In genomic region chr10:128271883-128272282, GRCm38 (mm10) we compare ENCODE assay signal across 15 mouse cellular contexts. TPM values are rescaled to one million over a fixed set of nuclear protein-coding genes. Genes with fewer than 3 reads are reported as not detected.
DNase-seq lines count a peak whose midpoint lies in the region; ATAC-seq and TF ChIP-seq lines count a peak whose summit lies in the region.
"Had no signal": no experiment of that assay in that cellular context is flagged by ENCODE, and none has a peak within 500 bp of the region (broad histone marks: within the 10 kb centered on the region; RNA-seq: fewer than 3 reads in every experiment).

No protein-coding gene starts in this region.

- no peak overlapping the region for H3K4me3 ChIP-seq in heart, embryonic 13.5 days
- H3K4me3 ChIP-seq in liver, embryonic 14.5 days (ENCODE audit: insufficient read depth in 1 of 2, low read depth in 2 of 2, low read length in 2 of 2): no peak overlapping the region
- H3K4me3 ChIP-seq in liver, embryonic 12.5 days: no peak overlapping the region
- no peak overlapping the region for H3K4me3 ChIP-seq in CH12.LX (replicated peaks in 1 of 3; ENCODE audit: low read depth in 2 of 3, low read length in 2 of 3, poor library complexity in 1 of 3)
- H3K4me3 ChIP-seq in liver, embryonic 15.5 days (replicated peaks): peak overlapping the region; percentile 79; the same call in 1 of the 2 replicates
- H3K4me3 ChIP-seq in embryonic facial prominence, embryonic 10.5 days: no peak overlapping the region
- H3K4me3 ChIP-seq: forebrain, embryonic 10.5 days; lung, embryonic 15.5 days had no signal

- H3K9me3 ChIP-seq in heart, embryonic 13.5 days: no peaks in the 10 kb centered on the region
- H3K9me3 ChIP-seq in liver, embryonic 14.5 days (ENCODE audit: control insufficient read depth, low read length): no peaks in the 10 kb centered on the region
- H3K9me3 ChIP-seq in liver, embryonic 12.5 days (replicated peaks): no peaks in the 10 kb centered on the region
- H3K9me3 ChIP-seq in CH12.LX (replicated peaks; ENCODE audit: low read length): no peaks in the 10 kb centered on the region
- no peaks in the 10 kb centered on the region for H3K9me3 ChIP-seq in liver, embryonic 15.5 days (replicated peaks)
- no peaks in the 10 kb centered on the region for H3K9me3 ChIP-seq in embryonic facial prominence, embryonic 10.5 days
- H3K9me3 ChIP-seq: forebrain, embryonic 10.5 days; lung, embryonic 15.5 days had no signal

- H3K36me3 ChIP-seq in heart, embryonic 13.5 days: peaks cover 8% of the 10 kb centered on the region
- H3K36me3 ChIP-seq in liver, embryonic 14.5 days (replicated peaks; ENCODE audit: control insufficient read depth, insufficient read depth, low read depth): no peaks in the 10 kb centered on the region
- H3K36me3 ChIP-seq in liver, embryonic 12.5 days: peaks cover 13% of the 10 kb centered on the region
- peaks cover 4 to 24% of the 10 kb centered on the region in 2 experiments for H3K36me3 ChIP-seq in CH12.LX (replicated peaks in 1 of 2; ENCODE audit: control insufficient read depth in 1 of 2, insufficient read depth in 1 of 2, low read length in 1 of 2)
- H3K36me3 ChIP-seq in liver, embryonic 15.5 days (replicated peaks): 0 out of 2 replicates have a peak, but pooled peaks cover 9% of the 10 kb centered on the region
- H3K36me3 ChIP-seq in embryonic facial prominence, embryonic 10.5 days (replicated peaks): peaks cover 6% of the 10 kb centered on the region; the same call in 1 of the 2 replicates
- H3K36me3 ChIP-seq: lung, embryonic 15.5 days had no signal

- H3K4me2 ChIP-seq in heart, embryonic 13.5 days: 0 out of 2 replicates have a peak overlapping the region, but pooled peaks have one; percentile 76
- H3K4me2 ChIP-seq in liver, embryonic 14.5 days (ENCODE audit: low read depth): peak overlapping the region; percentile 80
- H3K4me2 ChIP-seq in liver, embryonic 12.5 days: no peak overlapping the region
- H3K4me2 ChIP-seq in CH12.LX (ENCODE audit: insufficient read depth, low read depth, poor library complexity, severe bottlenecking): no peak overlapping the region
- H3K4me2 ChIP-seq in liver, embryonic 15.5 days: peak overlapping the region; percentile 83
- H3K4me2 ChIP-seq: lung, embryonic 15.5 days had no signal

- H3K4me1 ChIP-seq in heart, embryonic 13.5 days: peaks cover 13% of the 10 kb centered on the region
- peaks cover 0 to 5% of the 10 kb centered on the region in 2 experiments; a peak in 2 of 4 replicates for H3K4me1 ChIP-seq in liver, embryonic 14.5 days (replicated peaks; ENCODE audit: control insufficient read depth in 2 of 2, insufficient read depth in 2 of 2, low read length in 1 of 2)
- peaks cover 31% of the 10 kb centered on the region for H3K4me1 ChIP-seq in liver, embryonic 12.5 days
- peaks cover 5 to 21% of the 10 kb centered on the region in 2 experiments; a peak in 2 of 4 replicates for H3K4me1 ChIP-seq in CH12.LX (ENCODE audit: control insufficient read depth in 1 of 2, insufficient read depth in 2 of 2)
- peaks cover 28% of the 10 kb centered on the region for H3K4me1 ChIP-seq in liver, embryonic 15.5 days (replicated peaks)
- peaks cover 15% of the 10 kb centered on the region for H3K4me1 ChIP-seq in embryonic facial prominence, embryonic 10.5 days

- H3K27me3 ChIP-seq in heart, embryonic 13.5 days (replicated peaks): no peaks in the 10 kb centered on the region
- H3K27me3 ChIP-seq in liver, embryonic 14.5 days (ENCODE audit: control insufficient read depth, insufficient read depth, low read length): no peaks in the 10 kb centered on the region
- no peaks in the 10 kb centered on the region for H3K27me3 ChIP-seq in liver, embryonic 12.5 days (replicated peaks)
- H3K27me3 ChIP-seq in CH12.LX (replicated peaks): no peaks in the 10 kb centered on the region
- H3K27me3 ChIP-seq in liver, embryonic 15.5 days: no peaks in the 10 kb centered on the region
- peaks cover 8% of the 10 kb centered on the region; the same call in 1 of the 2 replicates for H3K27me3 ChIP-seq in embryonic facial prominence, embryonic 10.5 days (replicated peaks; ENCODE audit: low read depth, poor library complexity, severe bottlenecking)
- H3K27me3 ChIP-seq: lung, embryonic 15.5 days had no signal

- dilution Hi-C loops in CH12.LX (cut with MboI; ENCODE audit: extremely low pct_ligation_motif_present, extremely low pct_unique_long_range_greater_than_20kb, low sequenced_read_pairs): no loop called here

- TF ChIP-seq RAD21 in CH12.LX (IDR thresholded peaks at IDR 0.05; ENCODE audit: low read depth, low read length): peak; percentile 22

- peak; percentile 33; the same call in 1 of the 2 replicates for TF ChIP-seq CTCF in liver, embryonic 14.5 days (IDR thresholded peaks at IDR 0.05; ENCODE audit: low read depth)
- peak in 1 of 2 experiments; percentile 48; a peak in 2 of 4 replicates for TF ChIP-seq CTCF in CH12.LX (conservative IDR thresholded peaks at IDR 0.05 in 1 of 2, IDR thresholded peaks at IDR 0.05 in 1 of 2; ENCODE audit: low read depth in 2 of 2, low read length in 2 of 2)

- no peak for TF ChIP-seq POLR2A in CH12.LX (IDR thresholded peaks at IDR 0.05; ENCODE audit: low read depth, low read length)

- no peak overlapping the region for H3K27ac ChIP-seq in heart, embryonic 13.5 days (replicated peaks)
- H3K27ac ChIP-seq in liver, embryonic 14.5 days: no peak overlapping the region
- no peak overlapping the region for H3K27ac ChIP-seq in liver, embryonic 12.5 days
- H3K27ac ChIP-seq in CH12.LX (ENCODE audit: insufficient read depth, low read depth): no peak overlapping the region
- H3K27ac ChIP-seq in liver, embryonic 15.5 days (replicated peaks): no peak overlapping the region
- H3K27ac ChIP-seq in embryonic facial prominence, embryonic 10.5 days (replicated peaks): no peak overlapping the region
- H3K27ac ChIP-seq: forebrain, embryonic 10.5 days; lung, embryonic 15.5 days had no signal

- in situ Hi-C loops in CH12.LX (cut with MboI; ENCODE audit: low pct_ligation_motif_present, low pct_unique_long_range_greater_than_20kb, low sequenced_read_pairs): no loop called here

- H3K79me2 ChIP-seq in CH12.LX (replicated peaks; ENCODE audit: control insufficient read depth, extremely low read depth, insufficient read depth, poor library complexity, severe bottlenecking): peaks cover 3% of the 10 kb centered on the region

- H3K9ac ChIP-seq in heart, embryonic 13.5 days: no peak overlapping the region
- no peak overlapping the region for H3K9ac ChIP-seq in liver, embryonic 14.5 days (replicated peaks)
- H3K9ac ChIP-seq in liver, embryonic 12.5 days: no peak overlapping the region
- no peak overlapping the region for H3K9ac ChIP-seq in CH12.LX (ENCODE audit: insufficient read depth, low read depth)
- no peak overlapping the region for H3K9ac ChIP-seq in liver, embryonic 15.5 days
- H3K9ac ChIP-seq: lung, embryonic 15.5 days had no signal

- DNase-seq in heart, adult 11 months: no peak
- no peak for DNase-seq in liver, embryonic 14.5 days (ENCODE audit: low read depth in 3 of 3, low spot score in 3 of 3)
- no peak for DNase-seq in CH12.LX (ENCODE audit: extremely low read depth)
- no peak for DNase-seq in embryonic facial prominence, embryonic 10.5 days (ENCODE audit: low spot score)
- DNase-seq: heart, postnatal 4 days; thymus, postnatal 36 days had no signal

- no peak for ATAC-seq in heart, embryonic 13.5 days (ENCODE audit: extremely low read depth, insufficient number of reproducible peaks, low FRiP score, low TSS enrichment)
- ATAC-seq in liver, embryonic 14.5 days (ENCODE audit: insufficient read depth): no peak
- ATAC-seq in liver, embryonic 12.5 days: no peak
- ATAC-seq in liver, embryonic 15.5 days (ENCODE audit: insufficient read depth): no peak
- ATAC-seq in granulocyte monocyte progenitor cell, adult 5-6 weeks (replicated peaks; ENCODE audit: poor library complexity, severe bottlenecking): no peak

- TF ChIP-seq EP300 in liver, embryonic 14.5 days (IDR thresholded peaks at IDR 0.05; ENCODE audit: low read depth): no peak
- TF ChIP-seq EP300 in CH12.LX (IDR thresholded peaks at IDR 0.05; ENCODE audit: low read length): no peak

- WGBS in heart, embryonic 13.5 days: 55% methylated on average over 2 of the region's 2 CpGs
- 59% methylated on average over 2 of the region's 2 CpGs for WGBS in liver, embryonic 14.5 days (ENCODE audit: insufficient replicate concordance)
- 65% methylated on average over 2 of the region's 2 CpGs for WGBS in liver, embryonic 12.5 days (ENCODE audit: insufficient replicate concordance)
- 65% methylated on average over 2 of the region's 2 CpGs for WGBS in liver, embryonic 15.5 days (ENCODE audit: insufficient replicate concordance)
- 66% methylated on average over 2 of the region's 2 CpGs for WGBS in embryonic facial prominence, embryonic 10.5 days

RNA-seq across cellular contexts. Expression of gene Stat2, which starts 1.5 kb away (rescaled TPM):
- polyA plus RNA-seq in heart, embryonic 13.5 days (2015; fragmentation: Nextera tagmentation; extraction: Ambion mirVana): 9.7 and 9.8 TPM in 2 replicates
- 5.9 and 6.4 TPM in 2 replicates for polyA plus RNA-seq in liver, embryonic 14.5 days (2012; rRNA removed)
- polyA plus RNA-seq in liver, embryonic 14.5 days (2014; fragmentation: Nextera tagmentation; extraction: Ambion mirVana): 4.2 and 5.4 TPM in 2 replicates
- 8.4 and 8.8 TPM in 2 replicates for polyA plus RNA-seq in liver, embryonic 12.5 days (2016; fragmentation: Nextera tagmentation; extraction: Ambion mirVana)
- 12.5 and 14.6 TPM in 2 replicates for total RNA-seq in CH12.LX (2012; rRNA removed)
- total RNA-seq in CH12.LX (2014; rRNA removed): 2.7 and 3.3 TPM in 2 replicates
- polyA plus RNA-seq in CH12.LX (2012; ENCODE audit: insufficient read length, low read depth): 11.6 and 12.5 TPM in 2 replicates
- polyA plus RNA-seq in liver, embryonic 15.5 days (2015; fragmentation: Nextera tagmentation; extraction: Ambion mirVana): 6.8 and 8.4 TPM in 2 replicates
- 26.8 and 28.5 TPM in 2 replicates for total RNA-seq in granulocyte monocyte progenitor cell, adult 5-6 weeks (2014; fragmentation: Nextera tagmentation)
- 6.5 and 7.1 TPM in 2 replicates for total RNA-seq in granulocyte monocyte progenitor cell, adult 5-6 weeks (2017)
- polyA plus RNA-seq in embryonic facial prominence, embryonic 10.5 days (2016; fragmentation: Nextera tagmentation; extraction: Ambion mirVana): 14.3 and 15.3 TPM in 2 replicates

RNA-seq across cellular contexts. Expression of gene Apof, which starts 3.4 kb away (rescaled TPM):
- polyA plus RNA-seq in heart, embryonic 13.5 days (2015; fragmentation: Nextera tagmentation; extraction: Ambion mirVana): 0.27 and 1.7 TPM in 2 replicates
- polyA plus RNA-seq in liver, embryonic 14.5 days (2012; rRNA removed): 54.1 and 61.3 TPM in 2 replicates
- polyA plus RNA-seq in liver, embryonic 14.5 days (2014; fragmentation: Nextera tagmentation; extraction: Ambion mirVana): 73.7 and 74.1 TPM in 2 replicates
- polyA plus RNA-seq in liver, embryonic 12.5 days (2016; fragmentation: Nextera tagmentation; extraction: Ambion mirVana): 27.2 and 28.2 TPM in 2 replicates
- 1.0 and 1.3 TPM in 2 replicates for total RNA-seq in CH12.LX (2012; rRNA removed)
- total RNA-seq in CH12.LX (2014; rRNA removed): 0.63 and 0.66 TPM in 2 replicates
- polyA plus RNA-seq in CH12.LX (2012; ENCODE audit: insufficient read length, low read depth): 0.99 and 1.1 TPM in 2 replicates
- polyA plus RNA-seq in liver, embryonic 15.5 days (2015; fragmentation: Nextera tagmentation; extraction: Ambion mirVana): 147 and 195 TPM in 2 replicates
- not detected in 2 replicates for total RNA-seq in granulocyte monocyte progenitor cell, adult 5-6 weeks (2014; fragmentation: Nextera tagmentation)
- total RNA-seq in granulocyte monocyte progenitor cell, adult 5-6 weeks (2017): 0.34 and 0.57 TPM in 2 replicates
- polyA plus RNA-seq in embryonic facial prominence, embryonic 10.5 days (2016; fragmentation: Nextera tagmentation; extraction: Ambion mirVana): 0.11 TPM in 1 of 2 replicates, not detected in the other
- total RNA-seq: heart, postnatal 4 days had no signal
- polyA plus RNA-seq: forebrain, embryonic 10.5 days had no signal

RNA-seq across cellular contexts. Expression of gene Apon, which starts 18.0 kb away (rescaled TPM):
- 0.10 and 0.17 TPM in 2 replicates for polyA plus RNA-seq in heart, embryonic 13.5 days (2015; fragmentation: Nextera tagmentation; extraction: Ambion mirVana)
- polyA plus RNA-seq in liver, embryonic 14.5 days (2012; rRNA removed): 0.73 and 1.1 TPM in 2 replicates
- 0.52 and 0.58 TPM in 2 replicates for polyA plus RNA-seq in liver, embryonic 14.5 days (2014; fragmentation: Nextera tagmentation; extraction: Ambion mirVana)
- 0.31 and 0.51 TPM in 2 replicates for polyA plus RNA-seq in liver, embryonic 12.5 days (2016; fragmentation: Nextera tagmentation; extraction: Ambion mirVana)
- total RNA-seq in CH12.LX (2012; rRNA removed): 0.30 and 0.80 TPM in 2 replicates
- total RNA-seq in CH12.LX (2014; rRNA removed): 0.62 and 1.2 TPM in 2 replicates
- polyA plus RNA-seq in CH12.LX (2012; ENCODE audit: insufficient read length, low read depth): 0.80 and 1.7 TPM in 2 replicates
- 1.1 and 1.3 TPM in 2 replicates for polyA plus RNA-seq in liver, embryonic 15.5 days (2015; fragmentation: Nextera tagmentation; extraction: Ambion mirVana)
- 0.41 and 3.2 TPM in 2 replicates for total RNA-seq in granulocyte monocyte progenitor cell, adult 5-6 weeks (2014; fragmentation: Nextera tagmentation)
- 0.31 and 0.99 TPM in 2 replicates for total RNA-seq in granulocyte monocyte progenitor cell, adult 5-6 weeks (2017)
- 0.49 and 0.69 TPM in 2 replicates for polyA plus RNA-seq in embryonic facial prominence, embryonic 10.5 days (2016; fragmentation: Nextera tagmentation; extraction: Ambion mirVana)
- total RNA-seq: adrenal gland, adult 18-20 months; left cerebral cortex, adult 8-10 months had no signal

RNA-seq across cellular contexts. Expression of gene Il23a, which starts 26.7 kb away (rescaled TPM):
- polyA plus RNA-seq in heart, embryonic 13.5 days (2015; fragmentation: Nextera tagmentation; extraction: Ambion mirVana): 1.8 and 2.6 TPM in 2 replicates
- polyA plus RNA-seq in liver, embryonic 14.5 days (2012; rRNA removed): 0.06 and 0.08 TPM in 2 replicates
- not detected in 2 replicates for polyA plus RNA-seq in liver, embryonic 14.5 days (2014; fragmentation: Nextera tagmentation; extraction: Ambion mirVana)
- polyA plus RNA-seq in liver, embryonic 12.5 days (2016; fragmentation: Nextera tagmentation; extraction: Ambion mirVana): not detected in 2 replicates
- 1.2 and 3.6 TPM in 2 replicates for total RNA-seq in CH12.LX (2012; rRNA removed)
- total RNA-seq in CH12.LX (2014; rRNA removed): 0.32 and 0.41 TPM in 2 replicates
- polyA plus RNA-seq in CH12.LX (2012; ENCODE audit: insufficient read length, low read depth): 0.30 and 0.49 TPM in 2 replicates
- not detected in 2 replicates for polyA plus RNA-seq in liver, embryonic 15.5 days (2015; fragmentation: Nextera tagmentation; extraction: Ambion mirVana)
- not detected in 2 replicates for total RNA-seq in granulocyte monocyte progenitor cell, adult 5-6 weeks (2014; fragmentation: Nextera tagmentation)
- 1.3 and 1.6 TPM in 2 replicates for total RNA-seq in granulocyte monocyte progenitor cell, adult 5-6 weeks (2017)
- polyA plus RNA-seq in embryonic facial prominence, embryonic 10.5 days (2016; fragmentation: Nextera tagmentation; extraction: Ambion mirVana): 0.13 TPM in 1 of 2 replicates, not detected in the other
- total RNA-seq: adrenal gland, adult 18-20 months; gastrocnemius, postnatal 4 days had no signal
- polyA plus RNA-seq: forebrain, embryonic 10.5 days had no signal

RNA-seq across cellular contexts. Expression of gene Pan2, which starts 31.3 kb away (rescaled TPM):
- 24.9 and 25.7 TPM in 2 replicates for polyA plus RNA-seq in heart, embryonic 13.5 days (2015; fragmentation: Nextera tagmentation; extraction: Ambion mirVana)
- polyA plus RNA-seq in liver, embryonic 14.5 days (2012; rRNA removed): 11.5 and 13.3 TPM in 2 replicates
- 10.1 and 11.5 TPM in 2 replicates for polyA plus RNA-seq in liver, embryonic 14.5 days (2014; fragmentation: Nextera tagmentation; extraction: Ambion mirVana)
- polyA plus RNA-seq in liver, embryonic 12.5 days (2016; fragmentation: Nextera tagmentation; extraction: Ambion mirVana): 17.9 and 18.3 TPM in 2 replicates
- 8.1 and 11.0 TPM in 2 replicates for total RNA-seq in CH12.LX (2012; rRNA removed)
- 9.4 and 10.6 TPM in 2 replicates for total RNA-seq in CH12.LX (2014; rRNA removed)
- 16.1 and 18.5 TPM in 2 replicates for polyA plus RNA-seq in CH12.LX (2012; ENCODE audit: insufficient read length, low read depth)
- polyA plus RNA-seq in liver, embryonic 15.5 days (2015; fragmentation: Nextera tagmentation; extraction: Ambion mirVana): 12.9 and 14.3 TPM in 2 replicates
- total RNA-seq in granulocyte monocyte progenitor cell, adult 5-6 weeks (2014; fragmentation: Nextera tagmentation): 22.7 and 25.7 TPM in 2 replicates
- total RNA-seq in granulocyte monocyte progenitor cell, adult 5-6 weeks (2017): 9.8 and 16.2 TPM in 2 replicates
- 42.9 and 43.3 TPM in 2 replicates for polyA plus RNA-seq in embryonic facial prominence, embryonic 10.5 days (2016; fragmentation: Nextera tagmentation; extraction: Ambion mirVana)

Comparison
In these comparisons a context has a peak if more than half of its experiments do, and no peak if none do; other contexts are left out.
1. H3K4me2 ChIP-seq: peak in heart, embryonic 13.5 days (single experiment), liver, embryonic 14.5 days (single experiment) and liver, embryonic 15.5 days (single experiment); none in liver, embryonic 12.5 days (single experiment) and CH12.LX (single experiment).
2. RNA of gene Apof, which starts 3.4 kb away (polyA plus RNA-seq): 147 to 195 TPM in liver, embryonic 15.5 days, 54.1 to 74.1 TPM in liver, embryonic 14.5 days and 27.2 to 28.2 TPM in liver, embryonic 12.5 days; 0.99 to 1.1 TPM in CH12.LX, 0.27 to 1.7 TPM in heart, embryonic 13.5 days and 0.11 TPM in embryonic facial prominence, embryonic 10.5 days; every median in the first group is over 10 times any median in the second.